Mouse (Mus musculus) lung, postnatal 4 days (tissue): ENCODE results near the gene Tvp23a.
A peak's percentile ranks its signal among the peaks of the same experiment; 100 is the strongest.

Source experiments
- DNase-seq, 2 experiments: peaks; one replicate each; pipeline ENCODE4 v3.0.0; 2021

Tvp23a gene

GRCm38 (mm10) chr16:10447264-10447594, at the start of gene Tvp23a:
Gene Tvp23a (minus strand): TSS chr16:10447362.
- DNase-seq = peak; percentile 59 to 66

- no peak for DNase-seq
Measured at GRCm38 (mm10) chr16:10495824-10496298, 48.7 kb upstream of the Tvp23a start.

DNA sequence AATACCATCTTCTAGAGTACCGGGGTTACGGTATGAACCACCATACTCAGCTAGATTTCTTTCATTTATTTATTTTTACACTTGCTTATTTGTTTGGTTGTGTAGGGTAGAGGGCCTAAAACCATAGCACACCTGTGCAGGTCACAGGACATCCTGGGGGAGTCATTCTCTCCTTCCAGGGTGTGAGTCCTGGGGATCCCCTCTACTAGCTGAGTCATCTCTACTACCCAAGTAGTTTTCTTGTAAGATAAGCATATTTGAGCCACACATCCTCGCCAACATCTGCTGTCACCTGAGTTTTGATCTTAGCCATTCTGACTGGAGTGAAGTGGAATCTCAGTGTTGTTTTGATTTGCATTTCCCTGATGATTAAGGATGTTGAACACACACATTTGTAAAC, 45.4 kb upstream of the Tvp23a start:
- no peak for DNase-seq

DNA sequence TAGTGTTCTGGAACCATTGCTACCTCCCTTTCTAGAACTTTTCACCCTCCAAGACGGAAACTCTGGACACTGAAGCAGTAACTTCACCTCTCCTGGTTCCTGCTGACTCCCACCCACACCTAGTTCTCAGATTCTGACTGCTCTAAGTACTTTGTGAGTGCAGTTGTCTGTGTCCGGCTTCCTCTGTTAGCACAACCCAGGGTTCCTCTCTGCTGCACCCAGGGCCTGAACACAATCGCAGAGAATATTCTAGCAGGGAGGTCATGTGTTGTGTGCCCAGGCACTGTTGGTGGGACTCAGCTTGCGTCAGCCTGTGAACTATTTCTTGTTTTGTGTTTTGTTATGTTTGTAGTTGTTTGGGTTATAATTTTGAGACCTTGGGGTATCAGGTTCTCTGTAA, 44.6 kb upstream of the Tvp23a start:
- DNase-seq = no peak

GRCm38 (mm10) chr16:10490503-10491150, 43.5 kb upstream of the Tvp23a start:
- no peak for DNase-seq

- DNase-seq = no peak
Measured at GRCm38 (mm10) chr16:10489904-10490457, 42.8 kb upstream of the Tvp23a start.

GRCm38 (mm10) chr16:10489483-10489882, 42.3 kb upstream of the Tvp23a start:
- DNase-seq = no peak

GRCm38 (mm10) chr16:10488769-10489481, 41.8 kb upstream of the Tvp23a start:
- DNase-seq = no peak

DNA sequence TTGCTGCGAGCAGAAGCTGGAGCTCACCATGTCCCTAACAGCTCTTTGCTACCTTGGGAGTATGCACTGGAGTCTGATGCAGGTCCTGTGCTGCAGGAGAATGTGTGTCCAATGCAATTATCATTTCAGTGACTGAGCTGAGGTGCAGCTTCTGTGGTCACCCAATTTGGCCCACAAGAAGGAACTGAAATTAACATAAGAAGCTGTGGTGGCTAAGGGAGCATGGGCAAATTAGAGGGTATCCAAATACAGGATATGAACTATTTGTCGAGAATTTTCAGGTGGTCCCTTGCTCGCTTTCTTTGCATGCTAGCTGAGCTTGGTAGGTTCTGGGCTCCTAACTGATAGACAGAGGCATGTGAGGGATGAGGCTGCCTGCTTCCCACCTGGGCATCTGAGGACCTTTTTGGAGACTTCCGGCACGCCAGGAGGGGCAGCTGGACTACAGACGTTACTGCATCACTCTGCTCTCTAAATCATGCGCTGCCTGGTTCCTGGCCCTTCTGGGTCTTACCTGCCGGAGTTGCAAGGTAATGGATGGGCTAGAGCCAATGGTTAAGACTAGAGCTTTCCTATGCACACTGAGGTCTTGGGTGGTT, 40.8 kb upstream of the Tvp23a start:
- no peak for DNase-seq

GRCm38 (mm10) chr16:10486993-10487392, 39.8 kb upstream of the Tvp23a start:
- no peak for DNase-seq

- no peak for DNase-seq
Measured at GRCm38 (mm10) chr16:10482343-10482742, 35.2 kb upstream of the Tvp23a start.

GRCm38 (mm10) chr16:10479857-10480256, 32.7 kb upstream of the Tvp23a start, which contains the start of gene Ciita:
Gene Ciita (plus strand): TSS chr16:10480059.
- DNase-seq = no peak

GRCm38 (mm10) chr16:10475919-10476318, 28.8 kb upstream of the Tvp23a start:
- DNase-seq = no peak

- peak; percentile 40 to 63 for DNase-seq
Measured at GRCm38 (mm10) chr16:10474956-10475355, 27.8 kb upstream of the Tvp23a start.

DNA sequence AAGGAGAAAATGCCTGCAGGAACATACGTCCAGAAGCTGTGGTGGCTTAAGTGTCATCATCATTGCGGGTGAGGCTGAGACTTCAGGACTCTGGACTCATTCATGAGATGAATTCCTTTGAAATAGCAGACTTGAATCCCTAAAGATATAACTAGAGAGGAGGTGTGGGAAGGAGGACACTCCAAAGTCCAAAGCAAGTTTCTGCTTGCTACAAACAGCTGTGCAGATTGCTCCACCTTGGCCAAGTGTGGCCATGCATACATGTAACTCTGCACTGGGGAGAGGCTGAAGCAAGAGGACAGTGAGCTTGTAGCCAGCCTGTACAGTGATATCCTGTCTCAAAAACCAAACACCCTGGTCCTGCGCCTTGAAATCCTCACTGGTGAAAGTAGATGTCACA, 24.8 kb upstream of the Tvp23a start:
- DNase-seq = no peak

DNA sequence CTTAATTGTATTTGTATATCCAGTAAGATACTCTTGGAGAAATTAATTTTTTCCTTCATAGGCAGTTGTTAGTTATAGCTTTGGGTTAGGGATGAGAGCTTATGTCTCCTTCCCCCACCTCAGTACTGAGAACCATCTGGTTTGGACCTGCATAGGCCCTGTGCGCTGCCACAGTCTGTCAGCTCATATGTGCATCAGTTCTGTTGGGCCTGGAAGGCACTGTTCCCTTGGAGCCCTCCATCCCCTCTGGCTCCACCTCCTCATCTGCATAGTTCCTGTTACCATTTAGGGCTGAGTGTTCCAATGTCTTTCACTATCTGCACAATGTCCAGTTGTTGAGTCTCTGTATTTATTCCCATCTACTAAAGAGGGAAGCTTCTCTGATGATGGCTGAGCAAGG, 21.0 kb upstream of the Tvp23a start:
- no peak for DNase-seq

GRCm38 (mm10) chr16:10467391-10468107, 20.4 kb upstream of the Tvp23a start:
- DNase-seq = no peak

GRCm38 (mm10) chr16:10465011-10465681, 18.0 kb upstream of the Tvp23a start:
- peak in 1 of 2 experiments; percentile 59 for DNase-seq

GRCm38 (mm10) chr16:10461178-10461577, 14.0 kb upstream of the Tvp23a start:
- DNase-seq = no peak

- no peak for DNase-seq
Measured at GRCm38 (mm10) chr16:10460188-10460587, 13.0 kb upstream of the Tvp23a start.

- DNase-seq = no peak
Measured at GRCm38 (mm10) chr16:10454583-10454974, 7.4 kb upstream of the Tvp23a start.

- DNase-seq = no peak
Measured at GRCm38 (mm10) chr16:10453872-10454582, 6.9 kb upstream of the Tvp23a start.
